Mouse (Mus musculus) Patski (cell line): ENCODE data around the gene Gjb3. TPM values are rescaled to one million over a fixed set of nuclear protein-coding genes. Genes with fewer than 3 reads are reported as not detected.
A peak's percentile ranks its signal among the peaks of the same experiment; 100 is the strongest.

Source experiments
- ATAC-seq: fragments of 100-300 bp; one replicate; pipeline ENCODE4 v1.8.0; 2021
- CTCF ChIA-PET: fragments of 350-600 bp; sonication (Branson Sonifier 250); formaldehyde crosslinking; loops from one replicate; lab custom pipeline; 2022; ENCODE audit warnings: inconsistent platforms; lab: Charles Lee
- POLR2A ChIA-PET: fragments of 350-600 bp; sonication (Branson Sonifier 250); formaldehyde crosslinking; loops from one replicate; lab custom pipeline; 2022; ENCODE audit warnings: antibody characterized with exemption, inconsistent platforms; lab: Charles Lee
- DNase-seq: peaks from one replicate; pipeline ENCODE4 v3.0.0-alpha.2; 2011; ENCODE audit warnings: low read depth, low spot score
- H3K27me3 ChIP-seq: fragments of 371-371 bp; one replicate; pipeline ENCODE4 v1.5.1; 2021
- CTCF ChIP-seq: fragments of 100-300 bp; IDR thresholded peaks from one replicate; pipeline ENCODE4 v1.5.1; 2021
- in situ Hi-C: fragments of 300-500 bp; cut with MboI; formaldehyde crosslinking; loops from 3 replicates; pipeline ENCODE4 v1.11.1; 2018; ENCODE audit warnings: low pct_unique_long_range_greater_than_20kb, mixed read lengths
- polyA plus RNA-seq: library from polyadenylated mRNA; unstranded; gene quantifications from one replicate; pipeline ENCODE4 v1.2.3, GENCODE M21; 2021

Gene Gjb3
- polyA plus RNA-seq, 1 experiment from 2014 or later, result 0.05 TPM

- in situ Hi-C loops, result loop anchor here (10.0 kb wide), 2 partner anchors 110 to 1180 kb away; no protein-coding TSS in a partner anchor
- no peaks in the 10 kb centered on the region for H3K27me3 ChIP-seq
- ChIA-PET POLR2A (no interaction called here), CTCF (interaction anchor here (1.7 kb wide), 1 partner anchor 10 kb away, joined by 7 read pairs; no protein-coding TSS in a partner anchor)
- ATAC-seq (no peak), DNase-seq (no peak)
- no peak for TF ChIP-seq CTCF
Observed at GRCm38 (mm10) chr4:127364431-127364830, 33.8 kb upstream of the Gjb3 start.

DNA sequence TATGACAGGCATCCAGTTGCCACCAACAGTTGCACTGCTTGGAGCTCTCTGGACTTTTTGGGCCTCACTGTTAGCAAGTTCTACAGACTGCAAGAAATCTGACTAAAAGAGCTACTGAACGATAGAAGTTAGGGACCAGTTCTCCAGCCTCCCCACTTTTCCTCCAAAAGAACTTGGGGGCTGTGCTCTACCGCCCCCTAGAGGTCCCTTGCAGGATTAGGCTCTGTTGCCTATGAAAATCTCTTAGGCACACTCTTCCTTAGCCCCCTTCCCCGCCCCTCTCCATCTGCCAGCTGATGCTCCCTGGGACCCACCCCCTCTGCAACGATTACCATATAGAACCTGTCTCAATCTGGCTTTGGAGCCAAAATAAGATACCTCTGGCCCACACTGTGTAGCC is 32.7 kb upstream of the Gjb3 start:
- in situ Hi-C loops, result loop anchor here (10.0 kb wide), 2 partner anchors 109 to 1181 kb away; no protein-coding TSS in a partner anchor
- POLR2A ChIA-PET, result no interaction called here
- DNase-seq (no peak), ATAC-seq (no peak)
- CTCF ChIA-PET, result interaction anchor here (0.8 to 1.7 kb wide), 3 partner anchors 9 to 32 kb away, joined by 3 to 7 read pairs (median 3); no protein-coding TSS in a partner anchor
- no peaks in the 10 kb centered on the region for H3K27me3 ChIP-seq
- no peak for TF ChIP-seq CTCF

DNA sequence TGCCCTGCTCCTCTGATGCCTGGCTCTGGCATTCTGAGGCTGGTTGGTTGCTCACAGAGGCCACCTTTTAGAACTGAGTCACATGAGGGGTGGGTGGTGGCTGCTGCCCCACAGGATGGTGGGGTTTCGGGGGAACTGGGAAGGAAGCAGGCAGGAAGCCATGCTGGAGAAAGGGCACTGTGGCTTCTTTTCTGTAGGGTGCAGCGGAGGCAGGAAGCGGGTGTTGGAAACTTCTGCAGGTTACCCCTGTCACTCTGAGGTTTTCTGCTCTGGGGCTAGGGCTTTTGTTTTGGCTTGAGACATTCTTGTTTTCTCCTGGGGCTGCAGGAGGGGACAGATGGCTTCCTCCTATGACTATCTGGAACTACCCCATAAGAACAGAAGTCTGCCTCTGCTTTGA is 31.9 kb upstream of the Gjb3 start:
- no peaks in the 10 kb centered on the region for H3K27me3 ChIP-seq
- ChIA-PET CTCF (interaction anchor here (0.8 to 1.7 kb wide), 3 partner anchors 8 to 31 kb away, joined by 3 to 7 read pairs (median 3); no protein-coding TSS in a partner anchor), POLR2A (no interaction called here)
- DNase-seq (no peak), ATAC-seq (no peak)
- in situ Hi-C loops, result loop anchor here (10.0 kb wide), 2 partner anchors 108 to 1182 kb away; no protein-coding TSS in a partner anchor
- no peak for TF ChIP-seq CTCF

GRCm38 (mm10) chr4:127358018-127358417 is 27.4 kb upstream of the Gjb3 start, which contains the start of gene Gjb5:
Gjb5 (minus strand) TSS chr4:127358181.
- TF ChIP-seq CTCF, result no peak
- H3K27me3 ChIP-seq, result no peaks in the 10 kb centered on the region
- DNase-seq, result no peak
- ChIA-PET CTCF (no interaction called here), POLR2A (no interaction called here)
- ATAC-seq, result no peak
- in situ Hi-C loops, result no loop called here

- no peaks in the 10 kb centered on the region for H3K27me3 ChIP-seq
- peak; percentile 58 for ATAC-seq
- CTCF ChIA-PET, result interaction anchor here (0.8 to 1.6 kb wide), 4 partner anchors 9 to 105 kb away, joined by 3 to 7 read pairs (median 3); no protein-coding TSS in a partner anchor
- peak; percentile 96 for DNase-seq
- in situ Hi-C loops, result no loop called here
- POLR2A ChIA-PET, result interaction anchor here (1.2 kb wide), 1 partner anchor 12 kb away, joined by 4 read pairs; no protein-coding TSS in a partner anchor
- TF ChIP-seq CTCF, result no peak
Observed at GRCm38 (mm10) chr4:127354506-127355485, 24.2 kb upstream of the Gjb3 start.

DNA sequence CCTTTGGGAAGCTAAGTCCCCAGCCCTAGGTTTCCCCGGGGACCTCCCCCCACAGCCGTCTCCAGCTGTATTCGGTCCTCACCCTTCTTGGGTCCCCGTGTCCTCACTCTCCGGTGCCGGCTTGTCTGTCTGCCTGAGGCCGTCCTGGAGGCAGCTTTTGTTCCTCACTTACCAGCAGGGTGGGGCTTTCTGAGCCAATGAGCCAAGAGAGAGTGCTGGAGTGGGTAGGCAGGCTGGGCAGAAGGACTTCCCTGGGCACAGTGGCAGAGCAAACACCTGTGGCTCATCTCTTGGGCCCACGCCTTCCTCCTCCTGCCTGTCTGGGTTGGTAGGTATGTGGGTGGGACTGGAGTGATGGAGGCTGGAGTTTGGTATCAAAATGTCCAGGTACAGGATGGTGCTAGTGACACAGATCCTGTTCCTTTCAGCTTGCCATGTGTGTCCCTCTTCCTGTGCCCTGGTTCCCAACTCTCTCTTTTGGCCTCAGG is 23.4 kb upstream of the Gjb3 start, which contains the start of gene Gjb4:
Gjb4 (minus strand) TSS at position 131 of the 488 bp plus-strand sequence.
- H3K27me3 ChIP-seq, result no peaks in the 10 kb centered on the region
- DNase-seq (no peak), ATAC-seq (peak; percentile 33)
- ChIA-PET POLR2A (interaction anchor here (1.2 kb wide), 1 partner anchor 13 kb away, joined by 4 read pairs; no protein-coding TSS in a partner anchor), CTCF (interaction anchor here (1.1 to 1.6 kb wide), 2 partner anchors 10 to 15 kb away, joined by 3 to 7 read pairs; no protein-coding TSS in a partner anchor)
- TF ChIP-seq CTCF, result no peak
- in situ Hi-C loops, result no loop called here

- POLR2A ChIA-PET, result no interaction called here
- CTCF ChIA-PET, result no interaction called here
- in situ Hi-C loops, result no loop called here
- DNase-seq (peak; percentile 92), ATAC-seq (peak; percentile 19)
- TF ChIP-seq CTCF, result no peak
- no peaks in the 10 kb centered on the region for H3K27me3 ChIP-seq
Observed at GRCm38 (mm10) chr4:127352594-127352993, 21.9 kb upstream of the Gjb3 start.

GRCm38 (mm10) chr4:127349560-127350300 is 19.1 kb upstream of the Gjb3 start:
- in situ Hi-C loops, result no loop called here
- ChIA-PET POLR2A (no interaction called here), CTCF (no interaction called here)
- DNase-seq (peak; percentile 88), ATAC-seq (peak; percentile 51)
- no peak for TF ChIP-seq CTCF
- H3K27me3 ChIP-seq, result no peaks in the 10 kb centered on the region

GRCm38 (mm10) chr4:127345000-127345399 is 14.4 kb upstream of the Gjb3 start:
- in situ Hi-C loops, result no loop called here
- H3K27me3 ChIP-seq, result no peaks in the 10 kb centered on the region
- ChIA-PET POLR2A (interaction anchor here (0.7 kb wide), 1 partner anchor 804 kb away, joined by 3 read pairs; no protein-coding TSS in a partner anchor), CTCF (interaction anchor here (2.1 kb wide), 1 partner anchor 9 kb away, joined by 8 read pairs; no protein-coding TSS in a partner anchor)
- ATAC-seq (no peak), DNase-seq (no peak)
- no peak for TF ChIP-seq CTCF

DNA sequence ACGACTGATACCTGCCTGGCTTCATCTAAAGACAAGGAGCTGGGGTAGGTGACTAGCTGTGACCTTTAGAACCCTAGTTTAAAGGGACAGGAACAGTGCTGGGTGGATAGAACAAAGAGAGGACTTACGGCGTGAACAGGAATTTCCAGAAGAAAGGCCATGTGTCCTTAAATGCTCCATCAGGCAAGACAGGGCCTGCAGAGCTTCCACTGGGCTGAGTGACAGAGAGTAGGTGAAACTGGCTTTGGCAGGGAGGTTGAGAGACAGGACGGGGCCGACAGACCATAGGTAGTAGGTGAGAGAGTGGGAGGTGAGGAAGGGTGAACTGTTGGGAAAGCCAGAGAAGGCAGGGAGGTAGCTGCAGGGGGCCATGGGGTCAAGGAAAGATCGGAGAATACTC is 10.7 kb upstream of the Gjb3 start:
- no peaks in the 10 kb centered on the region for H3K27me3 ChIP-seq
- ATAC-seq, result no peak
- DNase-seq, result no peak
- POLR2A ChIA-PET, result no interaction called here
- in situ Hi-C loops, result no loop called here
- no peak for TF ChIP-seq CTCF
- CTCF ChIA-PET, result interaction anchor here (1.1 to 1.3 kb wide), 2 partner anchors 11 to 14 kb away, joined by 3 read pairs; no protein-coding TSS in a partner anchor
